Mouse (Mus musculus) heart, embryonic 12.5 days (tissue): ENCODE measurements around the gene Olfr547. TPM values are rescaled to one million over a fixed set of nuclear protein-coding genes. Genes with fewer than 3 reads are reported as not detected.

Experiments used
- ATAC-seq: fragments of 200-750 bp; cut with Nextera tagmentation; 2 replicates; pipeline ENCODE4 v1.8.0; 2017; ENCODE audit warnings: moderate TSS enrichment, moderate library complexity; ENCODE audit not compliant: insufficient number of reproducible peaks, low FRiP score
- H3K27ac ChIP-seq: fragments of 300-500 bp; sonication (generic); 2 replicates; pipeline ENCODE4 v1.5.1; 2016; ENCODE audit warnings: mild to moderate bottlenecking, moderate library complexity; ENCODE audit not compliant: poor library complexity, severe bottlenecking
- H3K27me3 ChIP-seq: fragments of 300-500 bp; sonication (generic); replicated peaks from 2 replicates; pipeline ENCODE4 v1.6.1; 2016; ENCODE audit warnings: mild to moderate bottlenecking, moderate library complexity
- H3K36me3 ChIP-seq: fragments of 300-500 bp; sonication (generic); 2 replicates; pipeline ENCODE4 v1.6.1; 2016; ENCODE audit warnings: mild to moderate bottlenecking, moderate library complexity
- H3K4me1 ChIP-seq: fragments of 300-500 bp; sonication (generic); replicated peaks from 2 replicates; pipeline ENCODE4 v1.6.1; 2016; ENCODE audit warnings: mild to moderate bottlenecking
- H3K4me2 ChIP-seq: fragments of 300-500 bp; sonication (generic); 2 replicates; pipeline ENCODE4 v1.6.1; 2016; ENCODE audit warnings: mild to moderate bottlenecking, moderate library complexity
- H3K4me3 ChIP-seq: fragments of 300-500 bp; sonication (generic); 2 replicates; pipeline ENCODE4 v1.5.1; 2016; ENCODE audit warnings: mild to moderate bottlenecking
- H3K9ac ChIP-seq: fragments of 300-500 bp; sonication (generic); 2 replicates; pipeline ENCODE4 v1.6.1; 2016; ENCODE audit warnings: mild to moderate bottlenecking, moderate library complexity
- H3K9me3 ChIP-seq: fragments of 300-500 bp; sonication (generic); replicated peaks from 2 replicates; pipeline ENCODE4 v1.6.1; 2016; ENCODE audit warnings: mild to moderate bottlenecking, moderate library complexity
- WGBS: fragments of 180-500 bp; shearing (Covaris S2); methylation state at CpG from one replicate; pipeline ENCODE4 v1.1.7; 2016; 5-methylcytosine and 5-hydroxymethylcytosine counted together
- polyA plus RNA-seq: library from polyadenylated mRNA; unstranded; fragments of >200 nt; fragmentation: Nextera tagmentation; extraction: Ambion mirVana; gene quantifications from 2 replicates; pipeline ENCODE4 v1.2.1, GENCODE M21; 2016

Olfr547 gene
- polyA plus RNA-seq, 1 experiment from 2014 or later, result not detected

- peak; percentile 87 for ATAC-seq
- H3K27me3 ChIP-seq, result peaks cover 41% of the 10 kb centered on the region
- no peak overlapping the region for H3K27ac ChIP-seq
- under 1% methylated on average over 54 of the region's 54 CpGs for WGBS
- peak overlapping the region; percentile 58 for H3K4me3 ChIP-seq
- no peaks in the 10 kb centered on the region for H3K9me3 ChIP-seq
- H3K4me1 ChIP-seq, result peaks cover 2% of the 10 kb centered on the region; the same call in 1 of the 2 replicates
- H3K4me2 ChIP-seq, result peak overlapping the region; percentile 94
- H3K9ac ChIP-seq, result peak overlapping the region; percentile 81
- H3K36me3 ChIP-seq, result no peaks in the 10 kb centered on the region
Measured at GRCm38 (mm10) chr7:102512814-102513435, 21.6 kb upstream of the Olfr547 start.

GRCm38 (mm10) chr7:102514144-102514543, 20.4 kb upstream of the Olfr547 start:
- peaks cover 41% of the 10 kb centered on the region for H3K27me3 ChIP-seq
- no peaks in the 10 kb centered on the region for H3K9me3 ChIP-seq
- WGBS, result 34% methylated on average over 4 of the region's 4 CpGs
- H3K4me1 ChIP-seq, result peaks cover 2% of the 10 kb centered on the region; the same call in 1 of the 2 replicates
- H3K9ac ChIP-seq, result no peak overlapping the region
- no peak overlapping the region for H3K4me2 ChIP-seq
- H3K36me3 ChIP-seq, result no peaks in the 10 kb centered on the region
- H3K27ac ChIP-seq, result no peak overlapping the region
- H3K4me3 ChIP-seq, result no peak overlapping the region
- ATAC-seq, result no peak

GRCm38 (mm10) chr7:102516261-102517050, 18.1 kb upstream of the Olfr547 start:
- H3K4me3 ChIP-seq, result no peak overlapping the region
- no peak overlapping the region for H3K4me2 ChIP-seq
- H3K9ac ChIP-seq, result no peak overlapping the region
- no peaks in the 10 kb centered on the region for H3K9me3 ChIP-seq
- 66% methylated on average over 10 of the region's 10 CpGs for WGBS
- ATAC-seq, result no peak
- H3K27ac ChIP-seq, result no peak overlapping the region
- H3K27me3 ChIP-seq, result peaks cover 40% of the 10 kb centered on the region
- H3K36me3 ChIP-seq, result no peaks in the 10 kb centered on the region
- H3K4me1 ChIP-seq, result peaks cover 2% of the 10 kb centered on the region; the same call in 1 of the 2 replicates

GRCm38 (mm10) chr7:102517051-102517335, 17.6 kb upstream of the Olfr547 start:
- ATAC-seq, result no peak
- H3K4me2 ChIP-seq, result no peak overlapping the region
- H3K4me1 ChIP-seq, result peaks cover 2% of the 10 kb centered on the region; the same call in 1 of the 2 replicates
- no peak overlapping the region for H3K9ac ChIP-seq
- H3K27me3 ChIP-seq, result peaks cover 35% of the 10 kb centered on the region; the same call in 1 of the 2 replicates
- 67% methylated on average over 2 of the region's 2 CpGs for WGBS
- H3K4me3 ChIP-seq, result no peak overlapping the region
- no peaks in the 10 kb centered on the region for H3K36me3 ChIP-seq
- H3K27ac ChIP-seq, result no peak overlapping the region
- H3K9me3 ChIP-seq, result no peaks in the 10 kb centered on the region

GRCm38 (mm10) chr7:102529052-102529451, 5.5 kb upstream of the Olfr547 start:
- no peak overlapping the region for H3K9ac ChIP-seq
- no peak overlapping the region for H3K4me2 ChIP-seq
- no peaks in the 10 kb centered on the region for H3K9me3 ChIP-seq
- H3K4me1 ChIP-seq, result no peaks in the 10 kb centered on the region
- H3K4me3 ChIP-seq, result no peak overlapping the region
- 66% methylated on average over 1 of the region's 1 CpGs for WGBS
- no peak for ATAC-seq
- H3K36me3 ChIP-seq, result no peaks in the 10 kb centered on the region
- no peak overlapping the region for H3K27ac ChIP-seq
- H3K27me3 ChIP-seq, result no peaks in the 10 kb centered on the region

- no peaks in the 10 kb centered on the region for H3K9me3 ChIP-seq
- H3K4me3 ChIP-seq, result no peak within 1 kb of the TSS
- 68% methylated on average over 2 of the region's 2 CpGs for WGBS
- no peak within 1 kb of the TSS for H3K4me2 ChIP-seq
- H3K9ac ChIP-seq, result no peak within 1 kb of the TSS
- H3K27ac ChIP-seq, result no peak within 1 kb of the TSS
- no peaks in the 10 kb centered on the region for H3K27me3 ChIP-seq
- ATAC-seq, result no peak
- no peaks in the 10 kb centered on the region for H3K4me1 ChIP-seq
- no peaks in the 10 kb centered on the region for H3K36me3 ChIP-seq
Measured at GRCm38 (mm10) chr7:102540596-102540995, 6.0 kb downstream of the Olfr547 start, which contains the start of gene Olfr548-ps1. Olfr548-ps1 (plus strand) TSS chr7:102540896.

- Histone ChIP-seq H3K9ac (no peak overlapping the region), H3K4me2 (no peak overlapping the region), H3K27me3 (no peaks in the 10 kb centered on the region), H3K4me3 (no peak overlapping the region), H3K4me1 (no peaks in the 10 kb centered on the region), H3K36me3 (no peaks in the 10 kb centered on the region), H3K9me3 (no peaks in the 10 kb centered on the region), H3K27ac (no peak overlapping the region)
- ATAC-seq, result no peak
- 54% methylated on average over 3 of the region's 3 CpGs for WGBS
Measured at GRCm38 (mm10) chr7:102541251-102541650, 6.7 kb downstream of the Olfr547 start.

GRCm38 (mm10) chr7:102549570-102549969, 15.0 kb downstream of the Olfr547 start, which contains the start of gene Olfr549:
Olfr549 (plus strand) TSS chr7:102549870.
- Histone ChIP-seq H3K27ac (no peak within 1 kb of the TSS), H3K9me3 (no peaks in the 10 kb centered on the region), H3K36me3 (no peaks in the 10 kb centered on the region), H3K4me3 (no peak within 1 kb of the TSS), H3K4me1 (no peaks in the 10 kb centered on the region), H3K27me3 (no peaks in the 10 kb centered on the region), H3K4me2 (no peak within 1 kb of the TSS), H3K9ac (no peak within 1 kb of the TSS)
- ATAC-seq, result no peak
- 78% methylated on average over 3 of the region's 3 CpGs for WGBS

GRCm38 (mm10) chr7:102553279-102553678, 18.7 kb downstream of the Olfr547 start:
- Histone ChIP-seq H3K9me3 (no peaks in the 10 kb centered on the region), H3K9ac (no peak overlapping the region), H3K27me3 (no peaks in the 10 kb centered on the region), H3K4me1 (no peaks in the 10 kb centered on the region), H3K4me2 (no peak overlapping the region), H3K27ac (no peak overlapping the region), H3K36me3 (no peaks in the 10 kb centered on the region), H3K4me3 (no peak overlapping the region)
- WGBS, result 74% methylated on average over 3 of the region's 3 CpGs
- ATAC-seq, result no peak

- Histone ChIP-seq H3K27ac (peak within 1 kb of the TSS; percentile 49), H3K36me3 (peaks cover 3% of the 10 kb centered on the region), H3K4me2 (peak within 1 kb of the TSS; percentile 86), H3K27me3 (no peaks in the 10 kb centered on the region), H3K4me3 (peak within 1 kb of the TSS; percentile 67), H3K9me3 (no peaks in the 10 kb centered on the region), H3K9ac (peak within 1 kb of the TSS; percentile 77), H3K4me1 (peaks cover 7% of the 10 kb centered on the region)
- peak; percentile 91 for ATAC-seq
- WGBS, result 21% methylated on average over 10 of the region's 10 CpGs
Measured at GRCm38 (mm10) chr7:102564999-102565997, 30.7 kb downstream of the Olfr547 start, which contains the start of gene Trim21. Trim21 (minus strand) TSS chr7:102565486.
